Mouse (Mus musculus): Measurements from ENCODE around the gene Tmem51. TPM values are rescaled to one million over a fixed set of nuclear protein-coding genes. Genes with fewer than 3 reads are reported as not detected.
"Not testable (repeated sequence)": the region's sequence is repeated elsewhere in the genome, so short reads cannot be mapped to it uniquely, and the experiment has no call there.

Tmem51 gene
- polyA plus RNA-seq, 1 experiment from 2014 or later = 15.5 TPM

- peaks cover 67% of the 10 kb centered on the region for H3K4me1 ChIP-seq
- no peak overlapping the region for H3K4me2 ChIP-seq
- 79% methylated on average over 8 of the region's 8 CpGs for WGBS (ENCODE audit: insufficient replicate concordance)
- H3K27ac ChIP-seq = no peak overlapping the region
- peaks cover 3% of the 10 kb centered on the region; the same call in 1 of the 2 replicates for H3K36me3 ChIP-seq
- H3K27me3 ChIP-seq (replicated peaks) = peaks cover 6% of the 10 kb centered on the region; the same call in 1 of the 2 replicates
- ATAC-seq = no peak
- no peak overlapping the region for H3K4me3 ChIP-seq
- no peaks in the 10 kb centered on the region for H3K9me3 ChIP-seq (replicated peaks)
- no peak overlapping the region for H3K9ac ChIP-seq
These were observed 28.5 kb downstream of the Tmem51 start for GRCm38 (mm10) chr4:142055600-142055999.

DNA sequence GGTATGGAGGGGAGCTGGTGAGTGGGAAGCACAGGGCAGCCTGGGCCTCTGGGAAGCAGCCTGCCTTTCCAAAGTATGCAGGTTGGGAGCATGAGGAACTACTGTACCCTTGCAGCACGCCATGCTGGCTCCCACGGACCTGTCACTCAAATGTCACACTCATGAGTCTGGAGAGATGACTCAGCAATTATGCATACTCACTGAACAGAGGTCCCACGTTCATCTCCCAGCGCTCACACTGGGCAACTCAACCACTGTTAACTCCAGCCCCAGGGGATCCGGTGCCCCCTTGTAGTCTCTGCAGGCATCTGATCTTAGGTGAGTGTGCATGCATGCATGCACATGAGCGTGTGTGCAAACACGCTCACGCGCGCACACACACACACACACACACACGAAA is 29.5 kb downstream of the Tmem51 start:
- Histone ChIP-seq H3K9ac (no peak overlapping the region), H3K36me3 (no peaks in the 10 kb centered on the region), H3K9me3 (replicated peaks) (no peaks in the 10 kb centered on the region), H3K4me1 (peaks cover 77% of the 10 kb centered on the region), H3K27ac (no peak overlapping the region), H3K4me3 (no peak overlapping the region), H3K27me3 (replicated peaks) (peaks cover 6% of the 10 kb centered on the region; the same call in 1 of the 2 replicates), H3K4me2 (no peak overlapping the region)
- peak; percentile 2; the same call in 1 of the 2 replicates for ATAC-seq
- 63% methylated on average over 11 of the region's 11 CpGs for WGBS (ENCODE audit: insufficient replicate concordance)

GRCm38 (mm10) chr4:142053661-142054448 is 30.2 kb downstream of the Tmem51 start:
- no peak for ATAC-seq
- Histone ChIP-seq H3K27me3 (replicated peaks) (peaks cover 6% of the 10 kb centered on the region; the same call in 1 of the 2 replicates), H3K4me1 (peaks cover 84% of the 10 kb centered on the region), H3K9ac (no peak overlapping the region), H3K4me3 (no peak overlapping the region), H3K9me3 (replicated peaks) (no peaks in the 10 kb centered on the region), H3K27ac (peak overlapping the region; percentile 79), H3K36me3 (no peaks in the 10 kb centered on the region), H3K4me2 (no peak overlapping the region)
- 49% methylated on average over 9 of the region's 9 CpGs for WGBS (ENCODE audit: insufficient replicate concordance)

GRCm38 (mm10) chr4:142053261-142053660 is 30.8 kb downstream of the Tmem51 start:
- H3K9ac ChIP-seq = no peak overlapping the region
- H3K27ac ChIP-seq = peak overlapping the region; percentile 79
- H3K27me3 ChIP-seq (replicated peaks) = peaks cover 6% of the 10 kb centered on the region; the same call in 1 of the 2 replicates
- ATAC-seq = peak; percentile 28; the same call in 1 of the 2 replicates
- H3K9me3 ChIP-seq (replicated peaks) = no peaks in the 10 kb centered on the region
- 36% methylated on average over 4 of the region's 4 CpGs for WGBS (ENCODE audit: insufficient replicate concordance)
- H3K4me1 ChIP-seq = peaks cover 90% of the 10 kb centered on the region
- H3K4me3 ChIP-seq = no peak overlapping the region
- no peaks in the 10 kb centered on the region for H3K36me3 ChIP-seq
- no peak overlapping the region; the same call in 1 of the 2 replicates for H3K4me2 ChIP-seq

GRCm38 (mm10) chr4:142052391-142053132 is 31.5 kb downstream of the Tmem51 start:
- Histone ChIP-seq H3K4me3 (no peak overlapping the region), H3K27me3 (replicated peaks) (peaks cover 11% of the 10 kb centered on the region; the same call in 1 of the 2 replicates), H3K4me1 (peaks cover 92% of the 10 kb centered on the region), H3K36me3 (no peaks in the 10 kb centered on the region), H3K4me2 (peak overlapping the region; percentile 42), H3K9me3 (replicated peaks) (no peaks in the 10 kb centered on the region), H3K9ac (0 out of 2 replicates have a peak overlapping the region, but pooled peaks have one; percentile 22), H3K27ac (peak overlapping the region; percentile 79)
- 33% methylated on average over 22 of the region's 22 CpGs for WGBS (ENCODE audit: insufficient replicate concordance)
- ATAC-seq = peak; percentile 42; the same call in 1 of the 2 replicates

DNA sequence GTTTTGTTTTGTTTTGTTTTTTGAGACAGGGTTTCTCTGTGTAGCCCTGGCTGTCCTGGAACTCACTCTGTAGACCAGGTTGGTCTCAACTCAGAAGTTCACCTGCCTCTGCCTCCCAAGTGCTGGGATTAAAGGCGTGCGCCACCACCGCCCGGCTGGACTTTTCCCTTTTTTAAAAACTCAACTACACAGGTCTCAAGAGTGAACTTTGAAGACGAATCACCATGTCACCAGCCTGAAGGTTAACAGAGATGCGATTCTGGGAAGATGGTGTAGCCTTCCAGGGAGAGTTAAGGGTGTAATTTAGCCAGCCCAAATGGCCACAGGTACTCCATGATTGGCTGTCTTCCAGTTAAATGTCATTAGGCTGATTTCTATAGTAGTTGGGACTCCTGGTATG is 32.2 kb downstream of the Tmem51 start:
- H3K4me2 ChIP-seq = peak overlapping the region; percentile 42
- H3K4me3 ChIP-seq; ATAC-seq; H3K9me3 ChIP-seq (replicated peaks); H3K9ac ChIP-seq; H3K36me3 ChIP-seq: not testable (repeated sequence)
- H3K27me3 ChIP-seq (replicated peaks) = peaks cover 17% of the 10 kb centered on the region
- WGBS (ENCODE audit: insufficient replicate concordance) = 73% methylated on average over 6 of the region's 6 CpGs
- peaks cover 88% of the 10 kb centered on the region for H3K4me1 ChIP-seq
- 0 out of 2 replicates have a peak overlapping the region, but pooled peaks have one; percentile 79 for H3K27ac ChIP-seq

DNA sequence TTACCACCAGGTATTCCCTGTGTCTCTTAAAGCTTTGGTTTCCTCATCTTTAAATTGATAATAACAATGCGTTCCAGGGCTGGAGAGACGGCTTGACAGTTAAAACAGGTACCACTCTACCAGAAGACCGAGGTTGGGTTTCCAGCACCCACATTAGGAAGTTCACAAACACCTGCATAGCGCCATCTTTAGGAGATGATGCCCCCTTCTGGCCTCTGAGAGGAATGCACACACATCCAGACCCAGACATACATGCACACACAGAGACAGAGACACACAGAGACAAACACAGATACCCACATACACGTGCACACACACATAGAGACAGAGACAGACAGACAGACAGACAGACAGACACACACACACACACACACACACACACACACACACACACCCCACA is 34.1 kb downstream of the Tmem51 start:
- WGBS (ENCODE audit: insufficient replicate concordance) = 77% methylated on average over 5 of the region's 5 CpGs
- Histone ChIP-seq H3K4me1 (peaks cover 80% of the 10 kb centered on the region), H3K4me2 (peak overlapping the region; percentile 36), H3K27ac (0 out of 2 replicates have a peak overlapping the region, but pooled peaks have one; percentile 16), H3K27me3 (replicated peaks) (peaks cover 29% of the 10 kb centered on the region), H3K9me3 (replicated peaks) (no peaks in the 10 kb centered on the region), H3K4me3 (no peak overlapping the region), H3K36me3 (no peaks in the 10 kb centered on the region), H3K9ac (no peak overlapping the region)
- ATAC-seq = no peak

DNA sequence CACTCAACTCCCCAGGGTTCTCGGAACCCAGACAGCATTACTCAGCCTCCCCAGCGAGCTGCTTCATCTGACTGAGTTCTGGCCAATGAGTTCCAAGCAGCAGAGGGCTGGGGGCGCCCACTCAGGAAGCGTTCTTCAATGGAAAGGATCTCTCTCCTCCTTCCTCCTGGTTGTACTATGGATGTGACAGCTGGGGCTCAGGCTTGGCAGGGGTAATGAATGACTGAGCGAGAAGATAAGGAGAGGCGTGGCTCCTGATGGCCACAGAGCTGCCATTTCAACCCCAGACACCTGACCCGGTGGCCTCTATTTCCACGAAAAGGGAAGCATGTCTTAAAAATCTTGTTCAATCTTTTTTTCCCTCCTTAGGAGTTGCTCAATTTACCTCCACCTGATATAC is 35.7 kb downstream of the Tmem51 start:
- peak; percentile 31; the same call in 1 of the 2 replicates for ATAC-seq
- H3K9me3 ChIP-seq (replicated peaks) = no peaks in the 10 kb centered on the region
- H3K4me2 ChIP-seq = peak overlapping the region; percentile 42
- peaks cover 73% of the 10 kb centered on the region for H3K4me1 ChIP-seq
- peak overlapping the region; percentile 14; the same call in 1 of the 2 replicates for H3K4me3 ChIP-seq
- H3K36me3 ChIP-seq = no peaks in the 10 kb centered on the region
- peaks cover 43% of the 10 kb centered on the region for H3K27me3 ChIP-seq (replicated peaks)
- 12% methylated on average over 8 of the region's 8 CpGs for WGBS (ENCODE audit: insufficient replicate concordance)
- no peak overlapping the region for H3K9ac ChIP-seq
- no peak overlapping the region for H3K27ac ChIP-seq

DNA sequence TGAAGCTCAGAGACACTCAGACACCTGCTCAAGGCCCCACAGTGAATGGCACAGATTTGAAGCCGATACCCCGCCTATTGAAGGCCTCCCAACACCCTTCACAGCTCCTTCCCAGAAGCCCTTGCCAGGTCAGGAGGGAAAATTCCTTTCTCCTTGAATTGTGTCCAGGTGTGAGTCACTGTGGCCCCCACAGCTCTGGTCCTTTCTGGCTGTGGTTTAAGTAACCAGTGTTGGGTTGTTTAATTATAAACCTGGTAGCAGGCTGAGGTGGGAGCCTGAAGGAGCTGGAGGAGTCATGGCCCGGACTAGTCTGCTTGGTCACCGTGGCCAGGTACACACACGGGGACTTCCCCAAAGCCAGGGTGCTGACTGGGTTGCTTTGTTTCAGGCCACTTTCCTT is 37.1 kb downstream of the Tmem51 start:
- no peaks in the 10 kb centered on the region for H3K36me3 ChIP-seq
- no peaks in the 10 kb centered on the region for H3K9me3 ChIP-seq (replicated peaks)
- no peak for ATAC-seq
- no peak overlapping the region for H3K27ac ChIP-seq
- H3K27me3 ChIP-seq (replicated peaks) = peaks cover 55% of the 10 kb centered on the region
- WGBS (ENCODE audit: insufficient replicate concordance) = 72% methylated on average over 5 of the region's 5 CpGs
- H3K4me2 ChIP-seq = no peak overlapping the region
- no peak overlapping the region for H3K4me3 ChIP-seq
- no peak overlapping the region for H3K9ac ChIP-seq
- peaks cover 63% of the 10 kb centered on the region for H3K4me1 ChIP-seq

- Histone ChIP-seq H3K27me3 (replicated peaks) (peaks cover 60% of the 10 kb centered on the region), H3K9me3 (replicated peaks) (no peaks in the 10 kb centered on the region), H3K9ac (no peak overlapping the region), H3K27ac (no peak overlapping the region), H3K36me3 (no peaks in the 10 kb centered on the region), H3K4me3 (no peak overlapping the region), H3K4me1 (peaks cover 63% of the 10 kb centered on the region), H3K4me2 (no peak overlapping the region)
- 43% methylated on average over 7 of the region's 7 CpGs for WGBS (ENCODE audit: insufficient replicate concordance)
- ATAC-seq = no peak
These were observed 37.6 kb downstream of the Tmem51 start for GRCm38 (mm10) chr4:142046496-142046895.

DNA sequence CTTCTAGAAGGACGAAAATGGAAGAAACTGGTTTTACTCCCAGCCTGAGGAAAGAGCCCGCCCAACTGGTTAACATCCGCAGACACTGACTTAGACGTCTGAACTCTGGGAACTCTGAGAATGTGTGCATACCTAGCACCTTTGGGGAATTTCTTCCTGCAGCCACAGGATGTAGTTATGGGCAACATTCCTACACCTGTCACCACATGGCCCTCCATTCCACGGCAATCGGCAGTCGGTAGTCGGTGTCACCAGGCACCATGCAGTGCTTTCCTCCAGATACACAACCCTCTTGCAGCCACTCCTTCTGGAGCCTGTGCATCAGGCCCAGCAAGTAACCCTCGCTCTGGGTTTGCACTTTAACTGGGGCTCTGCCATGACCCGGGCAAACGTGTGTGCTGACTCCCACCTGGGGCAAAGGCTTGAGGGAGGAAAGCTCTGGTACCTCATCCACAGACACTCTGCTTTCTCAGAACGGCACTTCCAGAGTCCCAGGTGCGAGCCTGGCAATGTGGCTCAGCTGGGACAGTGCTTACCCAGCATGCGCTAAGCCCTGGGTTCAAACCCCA is 38.4 kb downstream of the Tmem51 start:
- 74% methylated on average over 14 of the region's 14 CpGs for WGBS (ENCODE audit: insufficient replicate concordance)
- peaks cover 61% of the 10 kb centered on the region for H3K4me1 ChIP-seq
- H3K36me3 ChIP-seq = no peaks in the 10 kb centered on the region
- H3K9me3 ChIP-seq (replicated peaks) = no peaks in the 10 kb centered on the region
- peaks cover 60% of the 10 kb centered on the region for H3K27me3 ChIP-seq (replicated peaks)
- H3K27ac ChIP-seq = no peak overlapping the region
- H3K4me2 ChIP-seq = no peak overlapping the region
- H3K9ac ChIP-seq = no peak overlapping the region
- no peak for ATAC-seq
- no peak overlapping the region for H3K4me3 ChIP-seq

All from liver, embryonic 12.5 days (tissue).